8 mouse cellular contexts compared by ENCODE assay signal in genomic region chr9:21955570-21956281, GRCm38 (mm10). TPM values are rescaled to one million over a fixed set of nuclear protein-coding genes. Genes with fewer than 3 reads are reported as not detected.
DNase-seq lines count a peak whose midpoint lies in the region; ATAC-seq and TF ChIP-seq lines count a peak whose summit lies in the region.

Gene Swsap1 (plus strand): TSS chr9:21955755.

- H3K4me3 ChIP-seq in C2C12 (ENCODE audit: insufficient read depth, poor library complexity, severe bottlenecking) (peak within 1 kb of the TSS; percentile 44), myocyte (peak within 1 kb of the TSS; percentile 39)
- peak within 1 kb of the TSS; percentile 73 for H3K4me3 ChIP-seq in erythroblast, embryonic 14.5 days (replicated peaks)
- peak within 1 kb of the TSS; percentile 69 for H3K4me3 ChIP-seq in heart, embryonic 11.5 days (ENCODE audit: low read depth, low read length)
- peak within 1 kb of the TSS; percentile 76 for H3K4me3 ChIP-seq in kidney, embryonic 16.5 days (ENCODE audit: low read length)
- H3K4me3 ChIP-seq in liver, adult 2 months (ENCODE audit: insufficient read depth, low read depth, low read length): peak within 1 kb of the TSS; percentile 63

- no peaks in the 10 kb centered on the region for H3K79me3 ChIP-seq in C2C12 (ENCODE audit: low read depth)

- H3K4me2 ChIP-seq in heart, embryonic 11.5 days: peak within 1 kb of the TSS; percentile 65
- H3K4me2 ChIP-seq in kidney, embryonic 16.5 days (replicated peaks; ENCODE audit: low read depth, low read length): peak within 1 kb of the TSS; percentile 72
- H3K4me2 ChIP-seq in myocyte (ENCODE audit: low read depth): peak within 1 kb of the TSS; percentile 96

- H3K79me2 ChIP-seq in C2C12 (ENCODE audit: control insufficient read depth, insufficient read depth) (no peaks in the 10 kb centered on the region), myocyte (ENCODE audit: control insufficient read depth, insufficient read depth) (no peaks in the 10 kb centered on the region)
- H3K79me2 ChIP-seq in liver, adult 2 months (ENCODE audit: control insufficient read depth, insufficient read depth, low read length): no peaks in the 10 kb centered on the region

- peak within 1 kb of the TSS; percentile 87 for H3K9ac ChIP-seq in heart, embryonic 11.5 days (ENCODE audit: low read depth, low read length)
- peak within 1 kb of the TSS; percentile 78 for H3K9ac ChIP-seq in kidney, embryonic 16.5 days (replicated peaks; ENCODE audit: low read length)
- H3K9ac ChIP-seq in liver, adult 2 months (ENCODE audit: low read depth, low read length): peak within 1 kb of the TSS; percentile 73

- no peak for TF ChIP-seq CTCF in C2C12 (IDR thresholded peaks at IDR 0.05; ENCODE audit: control insufficient read depth, insufficient read depth, insufficient read length)
- TF ChIP-seq CTCF in brain, embryonic 14.5 days (IDR thresholded peaks at IDR 0.05; ENCODE audit: borderline replicate concordance, extremely low read depth, insufficient read depth, insufficient read length): no peak
- no peak for TF ChIP-seq CTCF in liver, adult 2 months (IDR thresholded peaks at IDR 0.05; ENCODE audit: low read depth, low read length)

- ATAC-seq in heart, embryonic 11.5 days (replicated peaks; ENCODE audit: insufficient number of reproducible peaks, low FRiP score, low TSS enrichment): peak; percentile 94
- peak; percentile 97 for ATAC-seq in kidney, embryonic 16.5 days (ENCODE audit: low FRiP score, low TSS enrichment)

- peaks cover 59% of the 10 kb centered on the region for H3K4me1 ChIP-seq in erythroblast, embryonic 14.5 days (ENCODE audit: control insufficient read depth)
- peaks cover 1% of the 10 kb centered on the region; the same call in 1 of the 2 replicates for H3K4me1 ChIP-seq in heart, embryonic 11.5 days (ENCODE audit: control insufficient read depth, insufficient read depth, low read length)
- peaks cover 17% of the 10 kb centered on the region for H3K4me1 ChIP-seq in kidney, embryonic 16.5 days (ENCODE audit: insufficient read depth, low read length)
- H3K4me1 ChIP-seq in liver, adult 2 months (ENCODE audit: control insufficient read depth, insufficient read depth, low read length): no peaks in the 10 kb centered on the region

- H3K9me3 ChIP-seq in erythroblast, embryonic 14.5 days (ENCODE audit: control insufficient read depth, low read length): peaks cover 2% of the 10 kb centered on the region; the same call in 1 of the 2 replicates
- H3K9me3 ChIP-seq in heart, embryonic 11.5 days (replicated peaks; ENCODE audit: control insufficient read depth, low read length): no peaks in the 10 kb centered on the region
- H3K9me3 ChIP-seq in kidney, embryonic 16.5 days (ENCODE audit: low read length): no peaks in the 10 kb centered on the region

- under 1% methylated on average over 54 of the region's 54 CpGs for WGBS in heart, embryonic 11.5 days (ENCODE audit: insufficient replicate concordance)
- WGBS in kidney, embryonic 16.5 days: under 1% methylated on average over 54 of the region's 54 CpGs
- under 1% methylated on average over 54 of the region's 54 CpGs for WGBS in liver, adult 2 months

- TF ChIP-seq POLR2A in brain, embryonic 14.5 days (IDR thresholded peaks at IDR 0.05; ENCODE audit: borderline replicate concordance, extremely low read depth, insufficient read depth, insufficient read length, poor library complexity, severe bottlenecking): peak; percentile 28; the same call in 1 of the 2 replicates
- TF ChIP-seq POLR2A in liver, adult 2 months (IDR thresholded peaks at IDR 0.05; ENCODE audit: extremely low read depth, insufficient read depth, low read length): 0 out of 2 replicates have a peak, but pooled peaks have one; percentile 22
- peak; percentile 70 for TF ChIP-seq POLR2A in myocyte (IDR thresholded peaks at IDR 0.05; ENCODE audit: insufficient read length, low read depth)

- H3K36me3 ChIP-seq in C2C12 (ENCODE audit: control insufficient read depth, insufficient read depth) (no peaks in the 10 kb centered on the region), myocyte (ENCODE audit: control insufficient read depth, insufficient read depth) (no peaks in the 10 kb centered on the region)
- peaks cover 44% of the 10 kb centered on the region for H3K36me3 ChIP-seq in erythroblast, embryonic 14.5 days (ENCODE audit: control insufficient read depth)
- no peaks in the 10 kb centered on the region; the same call in 1 of the 2 replicates for H3K36me3 ChIP-seq in heart, embryonic 11.5 days (ENCODE audit: control insufficient read depth, insufficient read depth, low read length)
- H3K36me3 ChIP-seq in kidney, embryonic 16.5 days (ENCODE audit: insufficient read depth, low read length): peaks cover 7% of the 10 kb centered on the region; the same call in 1 of the 2 replicates
- no peaks in the 10 kb centered on the region for H3K36me3 ChIP-seq in liver, adult 2 months (ENCODE audit: control insufficient read depth, insufficient read depth, low read length)
- no peaks in the 10 kb centered on the region for H3K36me3 ChIP-seq in splenic B cell, adult 2 months (ENCODE audit: control insufficient read depth, insufficient read depth, low read length, poor library complexity, severe bottlenecking)

- peak within 1 kb of the TSS; percentile 89 for H3K27ac ChIP-seq in heart, embryonic 11.5 days (ENCODE audit: low read depth, low read length)
- peak within 1 kb of the TSS; percentile 91 for H3K27ac ChIP-seq in kidney, embryonic 16.5 days (ENCODE audit: low read length)
- peak within 1 kb of the TSS; percentile 82 for H3K27ac ChIP-seq in liver, adult 2 months (replicated peaks; ENCODE audit: insufficient read depth, low read depth, low read length)

- H3K27me3 ChIP-seq in C2C12 (ENCODE audit: control insufficient read depth, insufficient read depth, insufficient read length) (no peaks in the 10 kb centered on the region), myocyte (ENCODE audit: control insufficient read depth, insufficient read depth, insufficient read length) (no peaks in the 10 kb centered on the region)
- peaks cover 5% of the 10 kb centered on the region; the same call in 1 of the 2 replicates for H3K27me3 ChIP-seq in erythroblast, embryonic 14.5 days (ENCODE audit: control insufficient read depth)
- H3K27me3 ChIP-seq in heart, embryonic 11.5 days (ENCODE audit: control insufficient read depth, insufficient read depth, low read length): peaks cover 11% of the 10 kb centered on the region
- no peaks in the 10 kb centered on the region; the same call in 1 of the 2 replicates for H3K27me3 ChIP-seq in kidney, embryonic 16.5 days (ENCODE audit: insufficient read depth, low read length)
- no peaks in the 10 kb centered on the region for H3K27me3 ChIP-seq in liver, adult 2 months (ENCODE audit: control insufficient read depth, insufficient read depth, low read length)
- H3K27me3 ChIP-seq in splenic B cell, adult 2 months (ENCODE audit: control insufficient read depth, insufficient read depth, low read length, poor library complexity, severe bottlenecking): no peaks in the 10 kb centered on the region

- DNase-seq in brain, embryonic 14.5 days (ENCODE audit: low read depth): peak; percentile 99
- peak; percentile 89 for DNase-seq in liver, adult 2 months (ENCODE audit: extremely low read depth, low read depth, low spot score)
- DNase-seq in splenic B cell, adult 2 months (ENCODE audit: low read depth, low spot score): peak; percentile 99

- H3ac ChIP-seq in C2C12 (ENCODE audit: control insufficient read depth, insufficient read length, low read depth): peak within 1 kb of the TSS; percentile 77
- H3ac ChIP-seq in myocyte (ENCODE audit: control insufficient read depth, insufficient read length): peak within 1 kb of the TSS; percentile 91

TF ChIP-seq in C2C12, 6 proteins besides CTCF, POLR2A, EP300 and RAD21:
- TF ChIP-seq MAX (IDR thresholded peaks at IDR 0.05) (peak; percentile 24), USF1 (IDR thresholded peaks at IDR 0.05; ENCODE audit: low read depth) (no peak)

TF ChIP-seq in myocyte, 11 proteins besides CTCF, POLR2A, EP300 and RAD21:
- TF ChIP-seq TCF3 (IDR thresholded peaks at IDR 0.05; ENCODE audit: insufficient read length, low read depth) (no peak), POLR2AphosphoS2 (IDR thresholded peaks at IDR 0.05; ENCODE audit: insufficient read length, low read depth) (peak; percentile 58), REST (IDR thresholded peaks at IDR 0.05; ENCODE audit: insufficient read depth, insufficient read length) (no peak), USF1 (IDR thresholded peaks at IDR 0.05; ENCODE audit: low read depth) (no peak), E2F4 (IDR thresholded peaks at IDR 0.05; ENCODE audit: insufficient read depth) (no peak), MYOD1 (IDR thresholded peaks at IDR 0.05; ENCODE audit: control insufficient read depth in 1 of 3, insufficient read length in 2 of 3, low read depth in 2 of 3) (no peak), MAX (IDR thresholded peaks at IDR 0.05; ENCODE audit: low read depth) (no peak), SRF (IDR thresholded peaks at IDR 0.05; ENCODE audit: control insufficient read depth, insufficient read length, low read depth) (peak; percentile 9), TCF12 (IDR thresholded peaks at IDR 0.05; ENCODE audit: insufficient read depth, poor library complexity, severe bottlenecking) (no peak), MYOG (IDR thresholded peaks at IDR 0.05; ENCODE audit: control insufficient read depth in 1 of 3, insufficient read depth in 1 of 3, insufficient read length in 2 of 3, low read depth in 2 of 3) (no peak), CEBPB (IDR thresholded peaks at IDR 0.05; ENCODE audit: insufficient read depth, poor library complexity, severe bottlenecking) (no peak)

RNA-seq across cellular contexts. Expression of gene Swsap1, which starts in this region (rescaled TPM):
- polyA plus RNA-seq in C2C12 (2012; fragmentation: generic; extraction: Trizol) (8.7 TPM), myocyte (2012; fragmentation: generic; extraction: Trizol) (8.9 TPM)
- polyA plus RNA-seq in brain, embryonic 14.5 days (2012; rRNA removed): 7.3 and 8.7 TPM in 2 replicates
- polyA plus RNA-seq in erythroblast, embryonic 14.5 days (2012): 0.32 and 0.37 TPM in 2 replicates
- 9.0 and 13.1 TPM in 2 replicates for polyA plus RNA-seq in heart, embryonic 11.5 days (2014; fragmentation: Nextera tagmentation; extraction: Ambion mirVana)
- 9.0 TPM in 2 replicates for polyA plus RNA-seq in kidney, embryonic 16.5 days (2015; fragmentation: Nextera tagmentation; extraction: Ambion mirVana)
- total RNA-seq in liver, adult 2 months (2014; rRNA removed): 4.1 and 5.3 TPM in 2 replicates
- polyA plus RNA-seq in liver, adult 2 months (2012; rRNA removed): 4.7 and 5.2 TPM in 2 replicates

Comparison
In these comparisons a context has a peak if more than half of its experiments do, and no peak if none do; other contexts are left out.
1. Peak in every context shown above with its lines: DNase-seq, ATAC-seq, H3K4me3 ChIP-seq and H3K27ac ChIP-seq.